Mouse (Mus musculus) G1E (cell line): Measurements from ENCODE around the gene Slc29a4.

Experiments
- CTCF ChIP-seq: IDR thresholded peaks from 2 replicates; pipeline ENCODE4 v1.5.1; 2012; ENCODE audit warnings: low read depth, low read length, inconsistent platforms, mixed read lengths
- POLR2AphosphoS5 ChIP-seq: IDR thresholded peaks from 2 replicates; pipeline ENCODE4 v1.6.1; 2012; ENCODE audit warnings: low read depth, low read length, inconsistent platforms; ENCODE audit not compliant: insufficient replicate concordance

- TF ChIP-seq CTCF: no peak
- no peak for TF ChIP-seq POLR2AphosphoS5
Observed at GRCm38 (mm10) chr5:142728301-142728700, 36.0 kb downstream of the Slc29a4 start.
